Mouse (Mus musculus): ENCODE results near the gene Ndrg2.

Gene Ndrg2

GRCm38 (mm10) chr14:51912391-51913061 is 1.4 kb downstream of the Ndrg2 start:
- DNase-seq, result no peak

- no peak for DNase-seq
These were observed 2.7 kb downstream of the Ndrg2 start for GRCm38 (mm10) chr14:51911301-51911700.

GRCm38 (mm10) chr14:51906102-51906501 is 7.9 kb downstream of the Ndrg2 start:
- DNase-seq, result no peak

DNA sequence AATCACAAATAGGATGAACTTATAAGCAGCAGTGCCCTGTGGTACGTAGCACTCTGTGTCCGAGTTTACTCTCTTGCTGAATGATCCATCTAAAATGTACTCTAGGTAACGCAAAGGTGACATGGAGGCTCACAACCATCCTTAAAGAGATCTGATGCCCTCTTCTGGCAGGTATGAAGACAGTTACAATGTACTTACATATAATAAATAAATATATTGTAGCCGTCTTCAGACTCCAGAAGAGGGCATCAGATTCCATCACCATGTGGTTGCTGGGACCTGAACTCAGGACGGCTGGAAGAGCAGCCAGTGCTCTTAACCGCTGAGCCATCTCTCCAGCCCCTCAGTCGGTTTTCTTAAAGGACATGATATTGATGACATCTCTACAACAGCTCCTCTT is 9.3 kb downstream of the Ndrg2 start:
- no peak for DNase-seq

DNA sequence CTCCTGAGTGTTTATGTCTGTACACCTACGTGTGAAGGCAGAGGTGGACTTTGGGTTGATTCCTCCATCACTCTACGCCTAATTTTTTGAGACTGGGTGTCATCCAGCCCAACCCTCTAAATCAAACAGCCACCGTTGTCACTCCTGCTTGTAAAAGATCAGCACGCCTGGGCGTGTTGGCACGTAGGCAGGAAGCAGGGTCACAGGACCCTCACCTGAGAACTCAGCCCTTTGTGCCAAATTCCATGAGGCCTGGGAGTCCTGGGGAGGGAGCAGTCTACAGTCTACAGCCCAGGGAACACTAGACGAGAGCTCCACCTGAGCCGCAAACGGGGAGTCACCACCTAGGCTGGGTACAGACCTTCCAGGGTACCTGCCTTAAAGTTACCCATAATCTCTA is 10.2 kb downstream of the Ndrg2 start:
- no peak for DNase-seq

- peak; percentile 68 to 82 for DNase-seq
These were observed 10.9 kb downstream of the Ndrg2 start for GRCm38 (mm10) chr14:51902806-51903710.

DNA sequence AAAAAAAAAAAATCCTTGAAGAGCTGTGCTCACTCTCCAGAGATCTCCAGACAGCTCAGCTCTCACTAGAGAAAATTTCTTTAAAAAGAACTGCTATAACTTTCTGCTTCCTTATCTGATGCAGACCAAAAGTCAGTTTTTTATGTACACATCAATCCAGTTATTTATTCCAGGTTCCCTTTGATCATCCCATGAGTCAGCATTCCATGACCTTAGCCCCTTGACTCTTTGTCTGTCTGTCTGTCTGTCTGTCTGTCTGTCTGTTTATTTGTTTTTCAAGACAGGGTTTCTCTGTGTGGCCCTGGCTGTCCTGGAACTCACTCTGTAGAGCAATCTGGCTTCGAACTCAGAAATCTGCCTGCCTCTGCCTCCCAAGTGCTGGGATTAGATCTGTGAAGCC is 14.6 kb downstream of the Ndrg2 start:
- no peak for DNase-seq

GRCm38 (mm10) chr14:51896539-51897170 is 17.3 kb downstream of the Ndrg2 start:
- no peak for DNase-seq

- DNase-seq, result no peak
These were observed 17.9 kb downstream of the Ndrg2 start for GRCm38 (mm10) chr14:51896019-51896418.

DNA sequence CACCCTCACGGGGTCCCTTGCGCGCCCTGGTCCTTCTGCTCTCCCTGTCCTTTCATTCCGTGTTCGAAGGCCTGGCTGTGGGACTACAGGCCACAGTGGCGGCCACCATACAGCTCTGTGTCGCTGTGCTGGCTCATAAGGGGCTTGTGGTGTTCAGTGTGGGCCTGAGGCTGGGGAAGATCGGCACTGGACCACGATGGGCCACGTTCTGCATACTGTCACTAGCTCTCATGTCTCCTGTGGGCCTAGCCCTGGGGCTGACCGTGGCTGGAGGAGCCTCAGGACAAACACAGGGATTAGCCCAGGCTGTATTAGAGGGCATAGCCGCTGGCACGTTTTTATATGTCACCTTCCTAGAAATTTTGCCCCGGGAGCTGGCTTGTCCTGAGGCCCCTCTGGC is 18.9 kb downstream of the Ndrg2 start:
- DNase-seq, result no peak

- no peak for DNase-seq
These were observed 20.1 kb downstream of the Ndrg2 start for GRCm38 (mm10) chr14:51893809-51894208.

DNA sequence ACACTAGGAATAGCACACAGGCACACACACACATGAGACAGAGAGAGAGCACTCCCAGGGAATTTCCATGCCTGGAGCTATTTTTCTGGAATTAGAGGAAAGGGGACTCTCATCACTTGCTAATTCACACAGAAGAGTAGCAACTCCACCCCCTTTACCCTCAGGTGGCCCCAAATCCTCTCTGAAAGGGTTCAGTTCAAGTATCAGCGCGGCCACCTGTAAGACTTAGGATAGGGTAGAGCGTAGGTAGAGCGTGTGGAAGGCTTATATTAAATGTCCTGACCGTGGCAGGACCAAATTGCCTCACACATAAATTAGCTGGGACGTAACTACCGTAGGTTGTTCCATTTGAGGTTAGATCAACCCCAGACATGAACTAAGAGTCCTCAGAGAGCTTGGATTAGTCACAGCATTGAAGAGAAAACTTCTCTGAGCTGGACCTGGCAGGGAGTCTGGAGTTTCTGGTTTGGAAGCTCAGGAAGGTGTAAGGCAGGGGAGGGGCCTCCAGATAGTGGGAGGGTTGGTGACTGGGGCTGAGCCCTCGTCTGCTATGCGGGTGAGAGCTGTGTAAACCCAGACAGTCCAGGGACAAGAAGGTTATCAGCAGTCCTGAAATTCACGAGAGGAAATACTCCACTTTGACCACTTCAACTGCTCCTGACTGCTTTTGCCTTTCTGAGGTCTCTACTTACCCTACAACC is 20.7 kb downstream of the Ndrg2 start:
- peak; percentile 59 to 80 for DNase-seq

- no peak for DNase-seq
These were observed 21.6 kb downstream of the Ndrg2 start, which contains the start of gene Slc39a2 for GRCm38 (mm10) chr14:51892191-51892939. Gene Slc39a2, plus strand, starts transcription at chr14:51892889.

DNA sequence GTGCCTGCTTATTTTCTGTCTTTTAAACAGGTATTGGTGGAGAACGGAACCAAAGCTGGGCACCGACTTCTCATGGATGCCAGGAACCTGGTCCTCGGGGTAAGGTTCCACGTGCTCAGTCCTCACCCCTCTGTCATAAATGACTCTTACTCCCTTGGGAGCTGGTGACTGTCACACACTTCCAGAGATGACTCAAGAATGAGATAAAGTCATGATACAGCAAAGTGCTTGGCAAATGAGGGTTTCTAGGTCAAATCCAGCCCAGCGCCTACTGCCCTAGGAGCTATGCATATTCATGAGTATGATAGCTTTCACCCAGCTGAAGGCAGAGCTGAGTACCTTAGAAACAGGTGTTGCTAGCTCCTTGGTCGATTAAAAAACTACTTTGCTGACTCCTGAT is 24.1 kb downstream of the Ndrg2 start:
- no peak for DNase-seq

DNA sequence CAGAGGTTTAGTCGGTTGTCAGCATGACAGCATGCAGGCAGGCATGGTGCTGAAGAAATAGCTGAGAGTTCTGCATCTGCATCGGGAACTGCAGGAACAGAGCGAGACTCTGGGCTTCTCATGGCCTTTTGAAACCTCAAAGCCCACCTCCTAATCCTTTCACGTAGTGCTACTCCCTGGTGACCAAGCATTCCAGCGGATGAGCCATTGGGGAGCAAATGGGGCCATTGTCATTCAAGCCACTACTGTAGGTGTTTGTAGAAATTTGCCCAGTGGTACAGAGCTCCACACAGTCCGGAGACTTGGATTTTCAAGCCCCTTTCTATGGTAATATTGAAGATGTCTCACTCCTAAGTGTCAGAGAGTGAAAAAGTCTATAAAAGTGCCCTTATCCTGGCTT is 27.9 kb downstream of the Ndrg2 start:
- no peak for DNase-seq

DNA sequence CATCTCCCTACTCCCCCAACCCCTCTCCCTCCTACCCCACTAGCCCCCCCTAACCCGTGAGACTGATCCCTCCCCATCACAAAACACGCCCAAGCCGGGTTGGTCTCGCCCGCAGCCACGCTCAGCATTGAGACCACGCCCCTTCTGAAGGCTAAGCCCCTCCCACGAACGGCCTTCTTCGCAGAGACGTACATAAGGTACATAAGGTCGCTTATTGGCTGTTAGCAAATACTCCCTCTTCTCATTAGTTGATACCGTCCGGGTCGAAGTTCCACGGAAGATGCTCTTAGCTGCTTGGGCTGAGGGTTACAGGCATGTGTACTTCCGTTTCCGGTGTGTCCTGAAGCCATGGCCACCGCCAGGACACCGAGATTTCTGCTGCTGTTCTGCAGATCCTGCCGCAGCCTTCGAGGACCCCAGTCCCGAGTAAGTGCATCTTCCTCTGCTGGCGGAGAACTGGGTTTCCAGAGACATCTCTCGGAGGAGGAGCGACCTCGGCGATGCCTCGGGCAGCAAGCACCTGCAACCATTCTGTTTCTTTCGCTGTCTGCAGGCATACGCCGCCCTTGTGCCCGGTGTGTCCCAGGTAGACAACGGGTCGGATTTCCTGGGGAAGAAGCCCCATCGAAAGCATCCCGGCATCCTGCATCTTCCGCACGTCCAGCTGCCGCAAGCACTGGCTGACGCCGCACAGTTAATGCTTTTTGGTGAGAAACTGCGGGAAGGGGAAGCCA is 29.2 kb downstream of the Ndrg2 start, which contains the start of gene Mettl17:
Gene Mettl17 (plus strand): TSS at position 245 of the 734 bp plus-strand sequence.
- peak; percentile 97 for DNase-seq

DNA sequence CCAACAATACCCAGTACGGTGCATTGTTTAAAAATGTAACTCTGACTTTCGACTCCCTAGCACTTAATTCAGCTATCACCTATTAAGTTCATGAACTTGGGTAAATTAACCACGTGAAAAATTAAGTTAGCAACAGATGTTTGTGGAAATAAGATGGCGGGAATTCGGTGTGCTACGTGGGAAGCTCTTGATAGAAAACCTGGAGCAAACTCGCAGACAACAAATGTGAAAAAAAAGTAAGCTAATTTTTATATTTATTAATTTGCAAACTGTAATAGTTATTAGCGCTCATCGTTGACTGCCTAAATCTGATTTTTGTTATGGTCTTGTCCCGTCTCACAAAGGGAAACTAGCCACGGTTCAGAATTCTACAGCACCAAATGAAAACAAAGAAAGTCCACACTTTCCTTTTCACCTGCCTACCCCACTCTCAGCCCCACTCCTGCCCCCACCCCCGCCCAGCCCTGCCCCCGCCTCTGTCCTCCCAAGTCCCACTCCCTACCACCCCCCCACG is 29.9 kb downstream of the Ndrg2 start:
- DNase-seq, result no peak

GRCm38 (mm10) chr14:51883527-51884030 is 30.4 kb downstream of the Ndrg2 start:
- DNase-seq, result peak; percentile 77 to 89

DNA sequence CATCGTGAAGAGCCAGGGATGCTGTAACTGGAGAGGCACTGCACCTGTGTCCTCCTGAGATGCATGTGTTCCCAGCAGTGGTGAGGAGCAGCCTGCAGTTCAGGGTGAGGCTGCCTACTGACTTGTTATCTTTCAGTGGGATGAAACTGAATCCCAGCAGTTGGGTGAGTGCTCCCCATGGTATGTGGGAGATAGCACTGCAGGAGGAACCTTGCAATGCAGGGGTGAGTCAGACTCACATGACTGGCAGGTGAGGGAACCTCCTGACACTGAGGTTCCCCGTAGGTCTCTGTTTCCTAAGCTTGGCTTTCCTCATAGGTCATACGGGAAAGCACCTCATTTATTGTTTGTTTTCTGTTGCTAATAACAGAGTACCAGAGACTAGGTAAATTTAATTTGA is 36.4 kb downstream of the Ndrg2 start:
- no peak for DNase-seq

DNA sequence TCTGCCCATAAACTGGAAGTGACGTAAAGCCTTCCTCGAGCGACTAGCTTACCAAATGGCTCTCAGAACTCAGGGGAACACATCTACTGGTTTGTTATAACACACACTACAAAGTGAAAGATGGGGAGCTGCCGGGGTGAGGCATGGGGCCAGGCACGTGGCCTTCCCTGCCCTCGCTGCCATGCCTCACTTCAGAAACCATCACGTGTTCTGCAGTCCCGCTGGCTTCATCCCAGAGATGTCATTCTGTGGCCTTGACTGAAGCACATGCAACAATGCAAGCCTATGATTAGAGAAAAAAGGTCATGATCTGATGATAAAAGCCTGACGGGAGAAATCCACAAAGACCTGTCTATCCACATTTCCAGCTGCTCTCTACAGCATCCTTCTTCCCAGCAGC is 42.2 kb downstream of the Ndrg2 start:
- no peak for DNase-seq

DNA sequence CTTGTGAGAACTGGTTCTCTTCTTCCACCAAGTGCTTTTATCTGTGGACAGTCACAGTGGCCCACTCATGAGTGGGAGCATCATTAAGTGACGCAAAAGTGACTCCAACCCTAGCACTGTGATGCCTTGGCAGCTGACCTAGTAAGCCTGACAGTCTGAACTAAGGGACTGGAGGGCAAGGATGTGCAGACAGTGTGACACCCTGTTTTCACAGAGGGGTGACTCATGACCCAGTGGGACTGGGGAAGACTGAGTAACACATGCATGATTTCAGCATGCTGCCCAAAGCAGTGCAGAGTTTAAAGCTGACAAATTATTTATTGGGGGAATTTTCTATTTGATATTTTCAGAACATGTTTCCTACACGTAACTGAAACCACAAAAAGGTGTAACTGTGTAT is 43.2 kb downstream of the Ndrg2 start:
- no peak for DNase-seq
